Mouse (Mus musculus): ENCODE results near the gene Zfp982.
"Not testable (repeated sequence)": the region's sequence is repeated elsewhere in the genome, so short reads cannot be mapped to it uniquely, and the experiment has no call there.

Gene Zfp982

DNA sequence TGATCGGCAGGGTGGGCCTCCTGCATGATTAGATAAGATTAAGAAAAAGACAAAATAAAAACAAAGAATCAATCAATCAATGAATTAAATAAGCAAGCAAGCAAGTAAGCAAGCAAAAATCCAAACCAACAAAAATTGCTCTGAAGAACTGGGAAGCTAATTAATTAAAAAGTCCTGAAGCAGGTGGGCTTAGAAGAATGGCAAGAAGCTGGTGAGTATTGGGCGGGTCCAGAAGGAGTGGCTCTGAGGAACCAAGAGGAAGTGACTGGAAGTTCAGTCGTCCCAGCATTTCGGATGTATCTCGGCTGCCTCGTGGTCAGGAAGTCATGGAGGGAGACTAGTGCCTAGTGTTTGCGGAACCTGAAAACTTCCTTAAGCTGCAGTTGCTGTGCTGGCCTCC is at the start of gene Zfp982:
Gene Zfp982 (plus strand): TSS at position 301 of the 400 bp plus-strand sequence.
- ATAC-seq (ENCODE audit: insufficient number of reproducible peaks, low FRiP score, low TSS enrichment), result not testable (repeated sequence)

DNA sequence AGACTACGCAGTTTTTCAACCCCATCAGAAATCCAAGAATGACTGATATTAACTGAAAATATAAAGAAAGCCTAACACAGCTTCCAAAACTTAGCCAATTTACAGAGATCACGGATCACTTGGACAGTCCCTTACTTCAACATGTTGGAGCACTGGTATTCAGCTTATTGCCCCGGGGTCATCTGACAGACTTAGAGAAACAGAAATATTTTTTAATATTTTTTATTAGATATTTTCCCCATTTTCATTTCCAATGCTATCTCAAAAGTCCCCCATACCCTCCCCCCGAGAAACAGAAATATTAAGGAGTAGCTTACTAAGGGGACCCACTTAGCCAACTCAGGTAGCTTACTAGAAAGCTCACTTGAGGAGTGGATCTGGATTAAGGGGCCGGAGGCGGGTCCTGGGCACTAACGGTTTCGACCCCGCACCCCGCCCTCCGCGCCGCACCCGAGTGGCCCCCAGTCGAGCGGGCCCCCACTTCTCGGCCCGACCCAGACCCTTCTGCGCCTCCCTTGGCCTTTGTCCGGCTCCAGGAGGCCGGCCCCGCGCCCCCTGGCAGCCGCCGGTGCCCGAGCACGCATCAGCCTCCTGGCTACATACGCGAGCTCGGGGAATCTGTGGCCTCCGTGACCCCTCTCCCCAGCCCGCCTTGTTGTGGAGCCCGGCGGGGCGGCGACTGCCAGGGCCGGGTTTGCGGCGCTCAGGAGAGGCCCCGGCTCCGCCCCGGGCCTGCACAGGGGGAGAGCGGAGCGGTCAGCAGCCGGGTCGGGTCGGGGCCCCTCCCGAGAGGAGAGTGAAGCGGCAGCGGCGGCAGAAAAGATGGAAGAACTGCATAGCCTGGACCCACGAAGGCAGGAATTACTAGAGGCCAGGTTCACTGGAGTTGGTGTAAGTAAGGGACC is 49.3 kb upstream of the Zfp982 start:
- peak; percentile 78 for ATAC-seq (ENCODE audit: insufficient number of reproducible peaks, low FRiP score, low TSS enrichment)

DNA sequence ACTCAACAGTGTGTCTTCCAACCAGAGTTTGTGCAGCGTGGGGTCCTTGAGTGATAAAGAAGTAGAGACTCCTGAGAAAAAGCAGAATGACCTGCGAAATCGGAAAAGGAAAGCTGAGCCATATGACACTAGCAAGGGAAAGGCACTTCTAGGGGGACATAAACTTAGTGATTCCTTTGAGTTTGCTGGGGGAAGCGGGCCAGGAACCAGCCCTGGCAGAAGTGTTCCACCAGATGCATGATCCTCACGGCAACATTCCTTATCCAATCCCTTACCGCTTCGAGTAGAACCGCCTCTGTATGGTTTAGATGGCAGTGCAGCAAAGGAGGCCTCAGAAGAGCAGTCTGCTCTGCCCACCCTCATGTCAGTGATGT is 48.7 kb upstream of the Zfp982 start:
- ATAC-seq (ENCODE audit: insufficient number of reproducible peaks, low FRiP score, low TSS enrichment), result not testable (repeated sequence)

DNA sequence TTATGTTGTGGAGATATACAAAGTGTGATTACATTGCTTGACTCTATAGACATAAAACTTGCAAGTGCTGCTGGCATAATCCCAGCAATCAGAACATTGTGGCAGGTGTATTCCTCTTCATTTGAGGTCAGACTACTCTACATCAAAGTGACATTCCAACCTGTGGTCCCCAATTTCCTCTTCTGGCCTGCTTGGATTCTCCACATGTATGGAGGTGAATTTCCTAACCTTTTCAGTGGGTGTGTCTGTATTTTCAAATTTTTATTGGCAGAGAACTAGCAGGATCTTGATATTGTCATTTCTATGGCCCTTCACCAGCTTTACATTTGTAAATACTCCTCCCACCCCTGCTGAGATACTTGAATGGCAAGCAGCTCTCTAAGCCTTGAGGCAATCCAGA is 46.8 kb upstream of the Zfp982 start:
- ATAC-seq (ENCODE audit: insufficient number of reproducible peaks, low FRiP score, low TSS enrichment), result not testable (repeated sequence)

DNA sequence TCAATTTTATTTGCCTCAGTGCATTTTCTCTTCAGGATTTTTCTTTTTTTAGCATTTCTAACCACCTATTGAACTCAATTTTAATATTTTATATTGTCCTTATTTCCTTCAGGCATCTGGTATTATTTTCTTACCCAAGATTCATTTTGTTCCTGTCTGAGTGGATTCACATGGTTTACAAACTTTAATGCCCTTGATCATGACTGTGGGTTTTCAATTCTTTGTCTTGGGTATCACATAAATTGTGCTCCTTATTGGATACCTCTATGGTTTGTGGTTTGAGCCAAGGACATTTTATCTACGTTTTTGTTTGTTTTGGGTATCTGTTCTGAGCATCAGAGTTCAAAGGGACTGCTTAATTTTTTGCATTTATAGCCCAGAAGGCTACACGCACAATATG is 43.9 kb upstream of the Zfp982 start:
- no peak for ATAC-seq (ENCODE audit: insufficient number of reproducible peaks, low FRiP score, low TSS enrichment)

DNA sequence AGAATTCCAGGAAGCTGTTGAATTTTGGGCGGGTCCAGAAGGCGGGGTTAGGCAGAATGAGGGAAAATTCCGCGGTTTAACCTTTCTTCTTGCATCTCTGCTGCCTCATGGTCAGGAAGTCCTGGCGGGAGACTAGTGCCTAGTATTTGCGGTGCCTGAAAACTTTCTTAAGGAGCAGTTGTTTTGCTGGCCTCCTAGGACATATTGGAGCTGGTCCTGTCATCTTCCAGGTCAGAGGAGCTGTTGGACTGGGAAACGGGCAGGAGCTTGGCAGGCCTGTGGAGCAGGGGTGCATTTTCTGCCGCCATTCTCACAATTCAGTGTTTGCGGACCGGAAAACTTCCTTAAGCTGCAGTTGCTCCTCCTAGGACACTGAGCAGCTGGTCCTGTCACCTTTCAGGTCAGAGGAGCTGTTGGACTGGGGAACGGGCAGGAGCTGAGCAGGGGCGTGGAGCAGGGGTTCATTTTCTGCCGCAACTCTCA is 43.1 kb upstream of the Zfp982 start:
- no peak for ATAC-seq (ENCODE audit: insufficient number of reproducible peaks, low FRiP score, low TSS enrichment)

DNA sequence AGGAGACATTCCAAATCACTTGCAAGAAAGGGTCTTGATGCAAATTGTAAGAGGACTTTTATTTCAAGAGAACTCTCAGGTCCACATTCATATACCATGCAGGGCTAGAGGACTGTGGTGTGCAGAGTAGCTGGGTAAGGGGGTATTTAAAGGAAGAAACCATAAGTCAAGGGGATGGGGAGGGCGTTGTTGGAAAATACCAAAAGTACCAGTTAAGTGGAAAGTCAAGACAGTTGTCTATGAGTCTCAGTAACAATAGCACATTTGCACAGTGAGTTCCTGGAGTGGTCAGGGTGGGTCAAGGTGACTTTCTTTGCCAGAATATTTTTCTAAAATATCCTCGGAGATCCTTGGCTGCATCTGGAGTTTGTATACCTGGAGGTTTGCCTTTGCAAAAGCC is 42.2 kb upstream of the Zfp982 start:
- not testable (repeated sequence) for ATAC-seq (ENCODE audit: insufficient number of reproducible peaks, low FRiP score, low TSS enrichment)

DNA sequence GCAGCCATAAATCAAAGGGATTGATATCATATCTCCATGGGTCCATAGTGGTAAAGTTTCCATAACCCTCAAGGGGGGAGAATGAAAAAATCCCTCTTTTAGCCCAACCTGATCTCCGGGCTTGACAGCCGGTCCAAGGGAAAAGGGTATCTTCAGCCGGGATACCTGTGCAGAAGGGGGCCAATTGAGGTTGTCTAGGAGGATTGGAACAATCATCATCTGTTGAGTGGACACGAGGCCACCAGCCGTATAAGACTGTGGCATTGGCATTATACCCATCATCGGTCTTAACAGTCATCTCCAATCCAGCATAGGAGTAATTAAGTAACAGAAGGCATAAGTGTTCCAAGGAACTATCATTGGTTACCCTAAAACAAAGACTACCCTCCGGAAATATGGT is 25.0 kb upstream of the Zfp982 start:
- not testable (repeated sequence) for ATAC-seq (ENCODE audit: insufficient number of reproducible peaks, low FRiP score, low TSS enrichment)

DNA sequence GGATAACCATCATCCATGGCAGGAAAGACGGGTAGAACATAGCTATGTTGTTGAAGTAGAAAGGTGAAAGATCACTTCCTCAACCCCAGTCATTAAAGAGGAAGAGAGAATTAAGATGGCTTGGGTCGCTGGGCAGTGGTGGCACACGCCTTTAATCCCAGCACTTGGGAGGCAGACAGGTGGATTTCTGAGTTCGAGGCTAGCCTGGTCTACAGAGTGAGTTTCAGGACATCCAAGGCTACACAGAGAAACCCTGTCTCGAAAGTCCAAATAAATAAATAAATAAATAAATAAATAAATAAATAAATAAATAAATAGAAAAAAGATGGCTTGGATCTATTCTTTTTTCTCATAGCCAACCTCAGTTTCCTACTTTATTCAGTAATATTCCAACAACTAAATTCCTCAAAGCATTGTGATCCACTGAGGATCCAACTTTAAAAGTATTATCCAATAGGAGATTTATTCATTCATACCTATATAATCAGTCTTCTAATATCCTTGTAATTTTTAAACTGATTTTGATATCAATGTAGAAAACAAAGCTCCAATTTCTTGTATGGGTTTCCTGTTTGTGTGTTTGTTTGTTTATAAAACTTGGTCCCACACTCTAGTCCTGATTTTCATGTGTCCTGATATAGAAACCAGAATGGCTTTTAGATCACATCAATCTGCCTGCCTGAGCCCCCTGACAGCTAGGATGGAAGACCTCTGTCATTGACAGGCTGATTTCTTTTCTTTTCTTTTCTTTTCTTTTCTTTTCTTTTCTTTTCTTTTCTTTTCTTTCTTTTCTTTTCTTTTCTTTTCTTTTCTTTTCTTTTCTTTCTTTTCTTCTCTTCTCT is 6.8 kb downstream of the Zfp982 start:
- ATAC-seq (ENCODE audit: insufficient number of reproducible peaks, low FRiP score, low TSS enrichment), result not testable (repeated sequence)

DNA sequence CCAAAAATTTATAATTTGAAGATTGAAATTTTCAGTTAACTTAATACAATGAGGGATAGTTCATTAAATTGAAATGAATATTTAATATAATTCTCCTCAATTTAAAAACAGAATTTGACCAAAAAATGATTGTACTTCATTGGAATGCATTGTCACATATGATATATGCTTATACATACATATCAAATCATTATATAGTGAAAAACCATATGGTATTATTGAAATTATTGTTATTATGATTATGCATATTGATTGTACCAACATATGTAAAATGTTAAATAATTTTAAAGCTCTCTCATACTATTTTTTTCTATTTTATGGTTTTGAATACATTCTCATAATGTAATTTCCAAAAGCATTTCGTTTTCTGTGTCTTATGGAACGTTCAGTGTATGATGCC is 17.0 kb downstream of the Zfp982 start:
- no peak for ATAC-seq (ENCODE audit: insufficient number of reproducible peaks, low FRiP score, low TSS enrichment)

DNA sequence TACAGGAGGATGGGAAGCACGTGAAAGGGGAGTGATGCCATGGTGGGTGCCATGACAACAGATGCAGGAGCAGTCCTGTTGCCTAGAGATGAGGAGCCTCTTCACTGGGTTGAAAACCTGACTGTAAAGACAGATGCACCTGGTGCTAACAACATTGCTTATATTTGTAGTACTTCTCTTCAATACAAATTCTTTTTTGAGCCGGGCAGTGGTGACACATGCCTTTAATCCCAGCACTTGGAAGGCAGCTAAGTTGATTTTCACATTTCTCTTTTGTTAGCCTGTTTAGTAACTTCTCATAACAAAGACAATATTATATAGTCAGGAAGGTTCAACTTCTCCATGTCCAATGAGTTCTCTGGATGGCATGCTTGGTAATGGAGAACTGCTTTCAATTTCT is 26.8 kb downstream of the Zfp982 start:
- ATAC-seq (ENCODE audit: insufficient number of reproducible peaks, low FRiP score, low TSS enrichment), result 0 out of 2 replicates have a peak, but pooled peaks have one; percentile 20

DNA sequence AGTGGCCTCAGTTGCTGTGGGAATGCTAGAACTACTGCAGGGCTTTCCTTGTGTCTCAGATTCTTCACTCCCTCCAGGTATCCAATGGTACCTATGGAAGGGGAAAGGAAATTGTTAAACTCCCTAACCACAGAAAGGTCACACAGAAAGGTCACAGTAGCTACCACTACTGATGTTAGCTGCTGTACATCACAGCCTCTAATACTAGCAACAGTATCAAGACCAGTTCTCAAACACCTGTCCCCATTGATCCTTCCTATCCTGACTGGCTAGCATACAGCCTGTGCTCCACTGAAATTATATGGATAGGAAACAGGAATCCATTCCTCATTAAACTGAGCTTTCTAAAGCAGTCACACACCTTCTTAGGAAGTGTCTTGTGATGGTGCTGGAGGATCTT is 27.9 kb downstream of the Zfp982 start:
- ATAC-seq (ENCODE audit: insufficient number of reproducible peaks, low FRiP score, low TSS enrichment), result no peak

DNA sequence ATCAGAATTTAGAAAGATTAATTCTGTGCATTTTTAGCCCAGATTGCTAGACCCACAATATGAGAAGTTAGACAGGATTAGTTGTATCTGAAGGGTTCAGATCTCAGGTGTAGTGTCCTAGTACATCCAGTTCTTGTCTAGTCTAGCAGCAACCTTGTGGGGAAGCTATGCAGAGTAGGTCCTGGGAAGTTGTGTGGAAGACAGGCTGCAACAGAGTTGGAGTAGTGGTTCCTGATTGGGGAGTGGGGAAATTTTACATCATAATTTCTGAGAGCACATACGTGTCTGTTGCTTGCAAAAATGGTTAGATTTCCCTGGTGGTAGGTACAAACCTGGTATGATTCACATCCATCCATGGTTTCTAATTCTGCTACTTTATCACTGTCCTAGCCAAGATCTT is 32.9 kb downstream of the Zfp982 start:
- ATAC-seq (ENCODE audit: insufficient number of reproducible peaks, low FRiP score, low TSS enrichment), result no peak

DNA sequence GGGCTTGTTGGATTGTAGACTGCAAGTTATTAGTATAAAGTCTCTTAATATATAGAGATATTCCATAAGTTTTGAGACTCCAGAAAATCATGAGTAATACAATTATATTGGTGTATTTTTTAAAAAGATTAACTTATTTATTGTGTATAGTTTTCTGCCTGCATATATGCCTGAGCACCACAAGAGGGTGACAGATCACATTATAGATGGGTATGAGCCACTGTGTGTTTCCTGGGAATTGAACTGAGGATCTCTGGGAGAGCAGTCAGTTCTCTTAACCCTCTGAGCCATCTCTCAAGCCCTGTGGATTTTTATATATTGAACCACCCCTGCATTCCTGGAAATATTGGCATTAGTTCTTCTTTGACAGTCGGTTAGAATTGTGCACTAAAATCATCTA is 38.1 kb downstream of the Zfp982 start:
- no peak for ATAC-seq (ENCODE audit: insufficient number of reproducible peaks, low FRiP score, low TSS enrichment)

DNA sequence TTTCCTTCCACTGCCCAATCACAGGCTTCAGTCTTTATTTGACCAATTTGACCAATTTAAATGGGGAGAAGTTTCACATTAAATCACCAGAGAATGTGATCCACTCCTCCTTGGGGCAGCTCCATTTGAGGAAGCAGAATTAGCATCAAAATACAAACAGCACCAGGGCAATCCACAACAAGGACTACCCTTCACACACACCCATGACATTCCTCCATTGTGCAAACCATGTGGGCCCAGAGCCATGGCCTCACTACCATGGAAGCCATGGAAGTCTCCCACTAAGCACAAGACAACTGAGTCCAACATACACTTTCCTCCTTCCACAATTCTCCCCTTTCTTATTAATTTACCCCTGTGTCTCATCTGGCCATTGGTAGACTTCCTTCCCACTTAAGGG is 43.7 kb downstream of the Zfp982 start:
- not testable (repeated sequence) for ATAC-seq (ENCODE audit: insufficient number of reproducible peaks, low FRiP score, low TSS enrichment)

DNA sequence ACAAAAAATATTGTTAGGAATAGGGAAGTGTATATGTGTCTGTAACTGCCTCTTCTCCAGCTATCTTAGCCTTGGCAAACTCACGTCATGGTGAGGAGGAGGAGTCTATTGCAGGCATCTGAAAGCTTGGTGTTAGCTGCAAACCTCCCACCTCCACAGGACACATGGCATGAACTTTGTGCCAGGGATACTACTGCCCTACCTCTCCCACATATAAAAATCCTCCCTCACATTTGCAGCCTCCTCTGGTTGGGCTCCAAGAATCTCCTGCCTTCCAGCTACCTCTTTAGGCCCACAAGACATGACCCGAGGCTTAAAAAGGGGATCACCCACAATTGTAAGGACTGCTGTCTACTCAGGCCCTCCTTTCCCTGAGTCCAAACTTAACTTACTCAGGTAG is 45.5 kb downstream of the Zfp982 start:
- ATAC-seq (ENCODE audit: insufficient number of reproducible peaks, low FRiP score, low TSS enrichment), result no peak

DNA sequence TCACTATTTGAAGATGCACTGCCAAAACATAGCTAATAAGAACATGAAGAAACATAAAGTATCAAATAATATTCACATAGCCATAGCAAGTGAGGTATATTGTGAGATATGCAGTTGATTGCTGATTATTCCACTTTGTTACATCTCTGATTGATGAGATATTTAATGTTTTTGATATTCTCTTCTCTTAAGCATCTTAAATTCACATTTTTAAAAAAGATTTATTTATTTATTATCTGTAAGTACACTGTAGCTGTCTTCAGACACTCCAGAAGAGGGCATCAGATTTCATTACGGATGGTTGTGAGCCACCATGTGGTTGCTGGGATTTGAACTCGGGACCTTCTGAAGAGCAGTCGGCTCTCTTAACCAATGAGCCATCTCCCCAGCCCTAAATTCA is 47.7 kb downstream of the Zfp982 start, which contains the start of gene Gm16503:
Gene Gm16503 (plus strand): TSS at position 301 of the 400 bp plus-strand sequence.
- not testable (repeated sequence) for ATAC-seq (ENCODE audit: insufficient number of reproducible peaks, low FRiP score, low TSS enrichment)

DNA sequence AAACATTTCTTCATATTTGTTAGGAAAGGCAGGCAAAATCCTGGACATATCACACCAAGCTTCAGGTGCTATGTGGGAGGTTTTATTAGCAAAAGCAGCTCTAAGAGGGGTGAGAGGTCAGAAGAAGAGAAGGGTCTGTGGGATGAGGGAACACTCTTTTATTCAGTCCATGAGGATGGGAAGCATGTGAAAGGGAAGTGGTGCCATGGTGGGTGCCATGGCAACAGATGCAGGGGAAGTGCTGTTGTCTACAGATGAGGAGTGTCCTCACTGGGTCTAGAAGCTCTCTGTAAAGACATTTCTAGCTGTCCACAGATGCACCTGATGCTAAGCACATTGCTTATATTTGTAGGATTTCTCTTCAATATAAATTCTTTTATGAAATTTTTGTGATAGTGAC is 48.9 kb downstream of the Zfp982 start:
- ATAC-seq (ENCODE audit: insufficient number of reproducible peaks, low FRiP score, low TSS enrichment), result no peak

DNA sequence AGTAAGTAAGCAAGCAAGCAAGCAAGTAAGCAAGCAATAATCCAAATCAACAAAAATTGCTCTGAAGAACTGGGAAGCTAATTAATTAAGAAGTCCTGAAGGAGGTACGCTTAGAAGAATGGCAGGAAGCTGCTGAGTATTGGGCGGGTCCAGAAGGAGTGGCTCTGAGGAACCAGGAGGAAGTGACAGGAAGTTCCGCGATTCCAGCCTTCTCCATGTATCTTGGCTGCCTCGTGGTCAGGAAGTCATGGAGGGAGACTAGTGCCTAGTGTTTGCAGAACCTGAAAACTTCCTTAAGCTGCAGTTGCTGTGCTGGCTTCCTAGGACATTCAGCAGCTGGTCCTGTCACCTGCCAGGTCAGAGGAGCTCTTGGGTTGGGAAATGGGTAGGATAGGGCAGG is 60.9 kb downstream of the Zfp982 start, which contains the start of gene Zfp985:
Gene Zfp985 (plus strand): TSS at position 207 of the 400 bp plus-strand sequence.
- ATAC-seq (ENCODE audit: insufficient number of reproducible peaks, low FRiP score, low TSS enrichment), result not testable (repeated sequence)

DNA sequence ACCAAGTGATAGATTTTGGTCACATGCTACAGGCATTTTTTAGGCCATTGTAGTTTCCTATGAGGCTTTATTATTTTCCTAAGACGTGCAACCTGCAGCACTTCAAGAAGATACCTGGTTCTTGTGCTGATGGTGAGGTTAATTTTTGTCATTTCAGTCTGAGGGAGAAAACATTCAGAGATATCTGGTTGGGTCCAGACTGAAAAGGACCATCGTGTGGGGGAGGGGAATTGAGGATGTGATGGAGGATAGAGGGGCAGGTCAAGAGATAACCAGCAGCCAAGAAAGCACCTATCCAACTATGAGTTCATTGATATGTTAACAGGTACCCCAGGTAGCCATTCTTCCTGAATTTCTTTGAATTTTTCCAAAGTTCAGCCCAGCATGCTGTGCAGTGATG is 62.1 kb downstream of the Zfp982 start:
- not testable (repeated sequence) for ATAC-seq (ENCODE audit: insufficient number of reproducible peaks, low FRiP score, low TSS enrichment)

DNA sequence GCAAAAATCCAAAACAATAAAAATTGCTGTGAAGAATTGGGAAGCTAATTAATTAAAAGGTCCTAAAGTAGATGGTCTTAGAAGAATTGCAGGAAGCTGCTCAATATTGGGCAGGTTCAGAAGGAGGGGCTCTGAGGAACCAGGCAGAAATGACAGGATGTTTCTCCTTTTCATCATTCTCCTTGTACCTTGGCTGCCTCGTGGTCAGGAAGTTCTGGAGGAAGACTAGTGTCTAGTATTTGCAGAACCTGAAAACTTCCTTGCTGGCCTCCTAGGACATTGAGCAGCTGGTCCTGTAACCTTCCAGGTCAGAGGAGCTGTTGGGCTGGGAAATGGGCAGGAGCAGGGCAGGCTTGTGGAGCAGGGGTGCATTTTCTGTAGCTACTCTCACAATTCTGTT is 64.7 kb downstream of the Zfp982 start:
- ATAC-seq (ENCODE audit: insufficient number of reproducible peaks, low FRiP score, low TSS enrichment), result not testable (repeated sequence)
